Comparison of ENCODE assay signal across 9 mouse cellular contexts in genomic region chr12:95695834-95696521, GRCm38 (mm10). TPM values are rescaled to one million over a fixed set of nuclear protein-coding genes. Genes with fewer than 3 reads are reported as not detected.
DNase-seq lines count a peak whose midpoint lies in the region; ATAC-seq and TF ChIP-seq lines count a peak whose summit lies in the region.
"Had no signal": no experiment of that assay in that cellular context is flagged by ENCODE, and none has a peak within 500 bp of the region (broad histone marks: within the 10 kb centered on the region; RNA-seq: fewer than 3 reads in every experiment).

No protein-coding gene starts in this region.

- intact Hi-C loops in left cerebral cortex, adult 2 months (cut with DNase I), result loop anchor here (2.0 to 5.0 kb wide), 4 partner anchors 39 to 1523 kb away; no protein-coding TSS in a partner anchor

- 0 out of 2 replicates have a peak, but pooled peaks cover 4% of the 10 kb centered on the region for H3K27me3 ChIP-seq in hindbrain, embryonic 14.5 days (ENCODE audit: control insufficient read depth, insufficient read depth, low read length)
- 0 out of 2 replicates have a peak, but pooled peaks cover 3% of the 10 kb centered on the region for H3K27me3 ChIP-seq in midbrain, embryonic 15.5 days (replicated peaks)

- peak overlapping the region; percentile 92 for H3K27ac ChIP-seq in left cerebral cortex, adult 2 months
- H3K27ac ChIP-seq in cortical plate, adult 2 months (ENCODE audit: insufficient read depth, low read length), result peak overlapping the region; percentile 95
- H3K27ac ChIP-seq in hindbrain, embryonic 14.5 days, result peak overlapping the region; percentile 88
- H3K27ac ChIP-seq in midbrain, embryonic 15.5 days, result peak overlapping the region; percentile 87

- peak overlapping the region; percentile 60 for H3K4me2 ChIP-seq in hindbrain, embryonic 14.5 days (replicated peaks)
- peak overlapping the region; percentile 87 for H3K4me2 ChIP-seq in midbrain, embryonic 15.5 days

- no peaks in the 10 kb centered on the region for H3K36me3 ChIP-seq in hindbrain, embryonic 14.5 days (replicated peaks; ENCODE audit: control insufficient read depth, insufficient read depth)
- no peaks in the 10 kb centered on the region for H3K36me3 ChIP-seq in midbrain, embryonic 15.5 days (replicated peaks)

- H3K9ac ChIP-seq in hindbrain, embryonic 14.5 days, result peak overlapping the region; percentile 80
- peak overlapping the region; percentile 69 for H3K9ac ChIP-seq in midbrain, embryonic 15.5 days

- WGBS in hindbrain, embryonic 14.5 days, result under 1% methylated on average over 28 of the region's 28 CpGs
- under 1% methylated on average over 24 of the region's 28 CpGs for WGBS in midbrain, embryonic 15.5 days

- H3K4me3 ChIP-seq in left cerebral cortex, adult 2 months, result peak overlapping the region; percentile 93
- H3K4me3 ChIP-seq in cortical plate, adult 2 months (ENCODE audit: insufficient read depth, low read length), result peak overlapping the region; percentile 96
- peak overlapping the region; percentile 61 for H3K4me3 ChIP-seq in hindbrain, embryonic 14.5 days (replicated peaks; ENCODE audit: low read length)
- peak overlapping the region; percentile 83 for H3K4me3 ChIP-seq in midbrain, embryonic 15.5 days

- TF ChIP-seq POLR2A in cortical plate, adult 2 months (IDR thresholded peaks at IDR 0.05; ENCODE audit: extremely low read depth, insufficient read depth, low read length), result no peak

- H3K4me1 ChIP-seq in cortical plate, adult 2 months (ENCODE audit: control insufficient read depth, insufficient read depth, low read length), result no peaks in the 10 kb centered on the region; the same call in 1 of the 2 replicates
- H3K4me1 ChIP-seq in hindbrain, embryonic 14.5 days (replicated peaks; ENCODE audit: control insufficient read depth, insufficient read depth, low read length), result peaks cover 19% of the 10 kb centered on the region
- peaks cover 39% of the 10 kb centered on the region for H3K4me1 ChIP-seq in midbrain, embryonic 15.5 days

- DNase-seq in left cerebral cortex, adult 2 months (ENCODE audit: extremely low spot score in 1 of 2, low spot score in 2 of 2), result peak; percentile 19 to 68
- DNase-seq in left cerebral cortex, adult 11 months (ENCODE audit: low spot score), result no peak
- DNase-seq in hindbrain, embryonic 14.5 days (ENCODE audit: low spot score), result peak; percentile 54
- no peak for DNase-seq in adrenal gland, adult 18-20 months (ENCODE audit: low spot score in 2 of 2)
- no peak for DNase-seq in urinary bladder, postnatal 36 days (ENCODE audit: low spot score in 2 of 2)
- DNase-seq in thymus, postnatal 25 days, result no peak

- ATAC-seq in hindbrain, embryonic 14.5 days (ENCODE audit: low FRiP score), result no peak
- ATAC-seq in midbrain, embryonic 15.5 days (replicated peaks), result peak; percentile 14

- H3K9me3 ChIP-seq in hindbrain, embryonic 14.5 days (ENCODE audit: control insufficient read depth, low read length), result no peaks in the 10 kb centered on the region
- H3K9me3 ChIP-seq in midbrain, embryonic 15.5 days, result no peaks in the 10 kb centered on the region

- no peak; the same call in 1 of the 2 replicates for TF ChIP-seq CTCF in left cerebral cortex, adult 2 months (IDR thresholded peaks at IDR 0.05)
- no peak for TF ChIP-seq CTCF in cortical plate, adult 2 months (IDR thresholded peaks at IDR 0.05; ENCODE audit: extremely low read depth, insufficient read depth, low read length)

RNA-seq across cellular contexts. Expression of gene Flrt2, which starts 4.0 kb away (rescaled TPM):
- 10 to 100 TPM; 59.6 to 78.3 TPM for total RNA-seq in left cerebral cortex, adult 2 months (2021)
- polyA plus RNA-seq in cortical plate, adult 2 months (2012; rRNA removed), result 23.8 and 26.1 TPM in 2 replicates
- 33.5 and 34.8 TPM in 2 replicates for polyA plus RNA-seq in hindbrain, embryonic 14.5 days (2014; fragmentation: Nextera tagmentation; extraction: Ambion mirVana)
- 25.1 and 25.4 TPM in 2 replicates for polyA plus RNA-seq in midbrain, embryonic 15.5 days (2015; fragmentation: Nextera tagmentation; extraction: Ambion mirVana)
- 10 to 100 TPM in 1 of 2 experiments, 1 to 10 TPM in 1; 9.8 to 10.3 TPM for total RNA-seq in adrenal gland, adult 18-20 months (2021)
- total RNA-seq: neutrophil, adult 5-6 weeks had no signal

Comparison
In these comparisons a context has a peak if more than half of its experiments do, and no peak if none do; other contexts are left out.
1. DNase-seq: peak in left cerebral cortex, adult 2 months (2 of 2) and hindbrain, embryonic 14.5 days (single experiment); none in left cerebral cortex, adult 11 months (single experiment), adrenal gland, adult 18-20 months (0 of 2), urinary bladder, postnatal 36 days (0 of 2) and thymus, postnatal 25 days (single experiment).
2. Peak in every context shown above with its lines, with median percentiles within 50 percentile points of each other: H3K27ac ChIP-seq and H3K4me3 ChIP-seq.